Mouse (Mus musculus) gastrocnemius, postnatal 36 days (tissue): Measurements from ENCODE around the gene Aars. TPM values are rescaled to one million over a fixed set of nuclear protein-coding genes. Genes with fewer than 3 reads are reported as not detected.
"Not testable (repeated sequence)": the region's sequence is repeated elsewhere in the genome, so short reads cannot be mapped to it uniquely, and the experiment has no call there.

Experiments used
- DNase-seq, 2 experiments: peaks; one replicate each; pipeline ENCODE4 v3.0.0; 2022
- intact Hi-C: fragments of 180-260 bp; cut with DNase I; formaldehyde crosslinking; loops from one replicate; pipeline ENCODE4 v1.15.1; 2025
- microRNA-seq, 2 experiments: library from miRNA; unstranded; fragments of <30 nt; microRNA quantifications; one replicate each; pipeline ENCODE4 v1.2.0; 2021
- total RNA-seq, 2 experiments: library from RNA; stranded (reverse); gene quantifications; 2 replicates each; pipeline ENCODE4 v1.2.3; 2021

The Aars gene
- total RNA-seq, 2 experiments from 2014 or later: 41.0 to 41.4 TPM

DNA sequence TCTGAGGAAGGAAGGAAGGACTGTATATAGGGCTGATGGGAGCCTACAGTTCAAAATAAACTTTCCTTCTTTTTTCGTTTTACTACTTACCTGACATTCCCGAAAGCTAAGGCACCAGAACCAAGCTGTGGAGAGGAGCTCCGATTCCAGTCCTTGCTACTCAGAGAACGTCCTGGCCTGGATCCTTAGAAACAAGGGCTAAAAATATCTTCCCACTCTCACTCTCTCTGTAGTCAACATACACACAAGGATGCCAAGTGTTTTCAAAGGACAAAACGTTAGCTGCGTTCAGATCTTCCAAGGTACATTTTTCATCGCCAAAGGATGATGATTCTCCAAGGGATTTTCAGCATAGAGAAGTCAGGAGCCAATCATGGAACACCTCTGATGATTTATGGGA, 58.8 kb downstream of the Aars start:
- DNase-seq: no peak
- intact Hi-C loops: loop anchor here (2.0 to 5.0 kb wide), 2 partner anchors 37 to 339 kb away; no protein-coding TSS in a partner anchor

DNA sequence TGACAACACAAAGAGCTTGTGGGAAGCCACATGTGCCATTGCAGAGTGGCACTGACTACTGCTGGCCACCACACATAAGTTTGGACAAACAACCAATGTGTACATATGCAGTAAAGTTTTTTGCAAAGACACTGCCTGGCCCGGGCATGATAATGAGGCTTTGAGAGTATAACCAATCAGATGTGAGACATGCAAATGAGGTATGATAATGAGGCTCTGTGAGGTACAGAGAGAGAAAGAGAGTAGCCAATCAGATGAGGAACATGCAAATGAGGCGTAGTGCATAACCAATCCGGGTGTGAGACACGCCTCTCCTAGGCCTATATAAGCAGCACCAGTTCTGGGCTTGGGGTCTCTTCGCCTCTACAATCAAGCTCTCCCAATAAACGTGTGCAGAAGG, 59.4 kb downstream of the Aars start, which contains the start of gene Clec18a:
TSS of gene Clec18a (minus strand) at position 101 of the 400 bp plus-strand sequence.
- intact Hi-C loops: loop anchor here (5.0 kb wide), 1 partner anchor 340 kb away; no protein-coding TSS in a partner anchor
- DNase-seq: not testable (repeated sequence)

DNA sequence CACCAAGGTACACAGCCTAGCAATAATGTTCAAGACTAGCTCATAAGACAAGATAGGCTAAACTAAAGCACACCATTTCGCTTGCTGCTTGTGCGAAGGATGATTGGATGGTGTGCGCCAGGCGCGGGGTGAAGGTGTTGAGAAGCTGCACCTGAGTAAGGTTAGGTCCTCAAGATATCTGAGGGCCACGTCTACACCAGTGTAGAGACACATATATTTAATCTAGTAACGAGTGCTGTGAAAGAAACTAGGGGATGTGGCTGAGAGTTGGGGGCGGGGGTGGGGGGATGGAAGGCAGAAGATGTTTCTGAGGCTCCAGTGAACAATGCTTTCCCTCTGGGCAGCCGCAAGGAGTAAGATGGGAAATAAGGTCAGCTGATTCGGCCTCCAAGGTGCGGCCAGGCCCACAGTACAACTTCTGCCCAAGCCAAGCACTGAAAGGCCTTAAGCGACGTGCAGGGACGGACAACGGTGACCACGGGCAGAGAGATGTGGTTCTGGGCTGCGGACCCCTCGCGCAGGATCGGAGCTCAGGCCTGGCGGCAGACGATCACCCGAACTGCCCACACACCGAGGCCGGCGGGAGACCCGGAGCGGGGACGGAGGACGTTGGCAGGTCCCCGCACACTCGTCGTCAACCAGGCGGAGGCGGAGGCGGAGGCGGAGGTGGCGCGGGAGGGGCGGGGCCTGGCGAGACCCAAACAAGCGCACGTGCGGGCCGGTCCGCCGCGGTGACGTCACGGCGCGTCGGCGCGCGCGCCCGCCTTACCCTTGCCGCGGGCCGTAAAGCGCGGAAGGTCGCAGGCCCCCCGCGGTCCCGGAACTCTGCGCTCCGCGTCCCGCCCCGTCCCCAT, 61.1 kb downstream of the Aars start, which contains the start of gene Pdpr:
TSS of gene Pdpr (plus strand) at position 766 of the 854 bp plus-strand sequence.
- peak; percentile 90 to 91 for DNase-seq
- intact Hi-C loops: loop anchor here (5.0 kb wide), 1 partner anchor 342 kb away; no protein-coding TSS in a partner anchor

DNA sequence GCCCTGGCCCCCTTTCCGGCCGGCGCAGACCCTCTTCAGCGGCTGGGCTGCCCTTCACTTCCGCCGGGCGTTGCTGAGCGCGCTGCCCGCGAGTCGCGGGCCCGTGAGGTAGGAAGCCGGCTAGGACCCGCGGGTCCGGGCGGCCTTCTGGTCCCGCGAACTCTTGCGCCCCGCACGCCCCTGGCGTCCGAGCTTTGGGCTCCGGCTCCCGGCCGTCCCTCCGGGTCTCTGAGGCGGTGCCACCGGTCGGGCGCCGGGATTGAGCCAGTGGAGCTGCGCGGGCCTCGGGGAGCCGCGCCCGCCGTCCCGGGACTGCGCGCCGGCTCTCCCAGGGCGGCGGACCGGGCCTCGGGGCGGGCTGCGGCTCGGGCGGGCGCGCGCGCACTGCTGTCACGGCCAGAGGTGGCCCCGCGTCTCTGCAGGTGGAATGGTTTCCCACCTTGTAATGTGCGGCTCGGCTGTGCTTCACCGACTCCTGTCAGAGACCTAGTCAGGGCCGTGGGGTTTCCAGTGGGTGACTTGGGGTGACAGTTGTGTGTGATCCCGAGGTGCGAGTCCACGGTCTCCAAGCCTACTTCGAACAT, 61.9 kb downstream of the Aars start:
- intact Hi-C loops: loop anchor here (5.0 kb wide), 1 partner anchor 343 kb away; no protein-coding TSS in a partner anchor
- not testable (repeated sequence) for DNase-seq

Small RNA genes within 50 kb of the gene (microRNA-seq; reads per million reads assigned to microRNA genes)
- 0 reads per million in 2 experiments for gene Gm24103
- 0 reads per million in 2 experiments for gene Mir3473d

Other genes starting within 250 kb of the Aars start
- 1 to 10 TPM; 4.8 TPM for gene Il34, start 227.2 kb upstream of the Aars start, total RNA-seq
- 10 to 100 TPM; 57.2 to 59.1 TPM for gene Cog4, start 186.5 kb upstream of the Aars start, total RNA-seq
- 10 to 100 TPM; 16.5 to 18.5 TPM for gene Sf3b3, start 186.4 kb upstream of the Aars start, total RNA-seq
- 1 to 10 TPM; 3.2 to 3.8 TPM for gene Fuk, start 130.7 kb upstream of the Aars start, total RNA-seq
- 10 to 100 TPM; 47.1 to 48.8 TPM for gene St3gal2, start 113.2 kb upstream of the Aars start, total RNA-seq
- 10 to 100 TPM; 23.2 to 28.6 TPM for gene Ddx19a, start 35.3 kb upstream of the Aars start, total RNA-seq
- 10 to 100 TPM; 11.0 to 12.2 TPM for gene Ddx19b, start 1.4 kb upstream of the Aars start, total RNA-seq
- gene Exosc6, start 23.2 kb downstream of the Aars start, total RNA-seq: not detected
- under 1 TPM; 0.12 to 0.69 TPM for gene Clec18a, start 59.3 kb downstream of the Aars start, total RNA-seq
- gene Pdpr, start 61.5 kb downstream of the Aars start, total RNA-seq: 100 to 1,000 TPM; 101 to 105 TPM
- gene Glg1, start 226.1 kb downstream of the Aars start, total RNA-seq: 10 to 100 TPM; 33.4 to 34.0 TPM